Mouse (Mus musculus) right cerebral cortex, adult 2 months (tissue): ENCODE data around the gene Arid5b.

Source experiments
- DNase-seq, 2 experiments: peaks; one replicate each; pipeline ENCODE4 v3.0.0; 2021 to 2022; ENCODE audit warnings: low spot score in 2 of 2

Arid5b gene

GRCm38 (mm10) chr10:68269789-68270188 lies 8.8 kb downstream of the Arid5b start:
- DNase-seq, result no peak

- no peak for DNase-seq
These were observed 9.9 kb downstream of the Arid5b start for GRCm38 (mm10) chr10:68268629-68269028.

GRCm38 (mm10) chr10:68263969-68264688 lies 14.4 kb downstream of the Arid5b start:
- no peak for DNase-seq

GRCm38 (mm10) chr10:68263296-68263968 lies 15.1 kb downstream of the Arid5b start:
- DNase-seq, result no peak

- no peak for DNase-seq
These were observed 18.9 kb downstream of the Arid5b start for GRCm38 (mm10) chr10:68259601-68260000.

- no peak for DNase-seq
These were observed 21.0 kb downstream of the Arid5b start for GRCm38 (mm10) chr10:68257358-68258056.

GRCm38 (mm10) chr10:68256134-68256533 lies 22.4 kb downstream of the Arid5b start:
- no peak for DNase-seq

- DNase-seq, result no peak
These were observed 25.0 kb downstream of the Arid5b start for GRCm38 (mm10) chr10:68253452-68254117.

GRCm38 (mm10) chr10:68252650-68253049 lies 25.9 kb downstream of the Arid5b start:
- no peak for DNase-seq

GRCm38 (mm10) chr10:68249355-68249782 lies 29.2 kb downstream of the Arid5b start:
- DNase-seq, result no peak

- DNase-seq, result no peak
These were observed 30.1 kb downstream of the Arid5b start for GRCm38 (mm10) chr10:68248281-68249015.

GRCm38 (mm10) chr10:68247490-68248280 lies 30.9 kb downstream of the Arid5b start:
- no peak for DNase-seq

GRCm38 (mm10) chr10:68246603-68247247 lies 31.8 kb downstream of the Arid5b start:
- no peak for DNase-seq

- DNase-seq, result no peak
These were observed 37.6 kb downstream of the Arid5b start for GRCm38 (mm10) chr10:68240804-68241485.

GRCm38 (mm10) chr10:68240094-68240803 lies 38.3 kb downstream of the Arid5b start:
- no peak for DNase-seq

GRCm38 (mm10) chr10:68239426-68240070 lies 39.0 kb downstream of the Arid5b start:
- DNase-seq, result no peak

- no peak for DNase-seq
These were observed 39.7 kb downstream of the Arid5b start for GRCm38 (mm10) chr10:68238707-68239425.

GRCm38 (mm10) chr10:68238182-68238581 lies 40.4 kb downstream of the Arid5b start:
- no peak for DNase-seq
